Comparison of ENCODE assay signal across 34 mouse cellular contexts in the genomic region with DNA sequence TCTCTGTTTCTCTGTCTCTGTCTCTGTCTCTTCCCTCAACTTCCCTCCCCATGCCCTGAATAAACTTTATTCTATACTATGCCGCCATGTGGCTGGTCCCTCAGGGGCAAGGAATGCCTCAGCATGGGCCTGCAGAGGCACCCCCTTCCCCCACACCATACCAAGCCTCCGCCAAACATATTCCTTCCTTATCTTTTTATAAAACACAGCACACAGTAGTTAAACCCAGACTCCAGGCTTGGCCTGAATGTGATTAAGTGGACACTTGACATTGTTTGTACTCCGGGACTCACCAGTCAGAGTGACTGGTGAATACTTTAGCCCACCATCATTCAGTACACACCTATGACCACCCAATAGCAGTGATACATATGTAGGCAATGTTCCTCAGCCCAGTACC.
"Had no signal": no experiment of that assay in that cellular context is flagged by ENCODE, and none has a peak within 500 bp of the region (broad histone marks: within the 10 kb centered on the region; RNA-seq: fewer than 3 reads in every experiment).

No protein-coding gene starts in this region.

- H3K27ac ChIP-seq: heart, adult 2 months; heart, embryonic 10.5 days; heart, embryonic 15.5 days; hindbrain, embryonic 10.5 days; hindbrain, embryonic 12.5 days; hindbrain, embryonic 13.5 days; hindbrain, embryonic 14.5 days; hindbrain, embryonic 15.5 days; hindbrain, postnatal 0 days; intestine, embryonic 15.5 days; kidney, embryonic 15.5 days; kidney, postnatal 0 days; layer of hippocampus, adult 2 months; left cerebral cortex, adult 2 months had no signal

- H3K36me3 ChIP-seq: heart, embryonic 10.5 days; heart, embryonic 15.5 days; hindbrain, embryonic 10.5 days; hindbrain, embryonic 12.5 days; hindbrain, embryonic 13.5 days; hindbrain, embryonic 15.5 days; intestine, embryonic 15.5 days; kidney, embryonic 15.5 days had no signal

- H3K4me1 ChIP-seq: hindbrain, embryonic 10.5 days; hindbrain, embryonic 12.5 days had no signal

- H3K9me3 ChIP-seq: heart, embryonic 10.5 days; heart, embryonic 15.5 days; hindbrain, embryonic 10.5 days; hindbrain, embryonic 12.5 days; hindbrain, embryonic 13.5 days; hindbrain, embryonic 15.5 days; intestine, embryonic 15.5 days; kidney, embryonic 15.5 days had no signal

- ATAC-seq: hindbrain, embryonic 16.5 days; hindbrain, postnatal 0 days; inflammation-experienced regulatory T-cells, adult 6 months; intestine, embryonic 15.5 days; intestine, embryonic 16.5 days; intestine, postnatal 0 days had no signal

- H3K9ac ChIP-seq: heart, embryonic 15.5 days; hindbrain, embryonic 12.5 days; hindbrain, embryonic 13.5 days; hindbrain, embryonic 14.5 days; hindbrain, embryonic 15.5 days; intestine, embryonic 15.5 days; kidney, embryonic 15.5 days had no signal

- H3K4me2 ChIP-seq: heart, embryonic 11.5 days; heart, embryonic 15.5 days; hindbrain, embryonic 12.5 days; hindbrain, embryonic 13.5 days; hindbrain, embryonic 14.5 days; hindbrain, embryonic 15.5 days; intestine, embryonic 15.5 days; kidney, embryonic 15.5 days had no signal

- H3K27me3 ChIP-seq: heart, embryonic 15.5 days; hindbrain, embryonic 12.5 days; hindbrain, embryonic 13.5 days; hindbrain, embryonic 15.5 days; intestine, embryonic 15.5 days; kidney, embryonic 15.5 days had no signal

- DNase-seq: heart, adult 2 months; heart, postnatal 10 days; heart, postnatal 14 days; heart, postnatal 36 days; kidney, adult 11 months; kidney, adult 18-20 months; kidney, adult 2 months; kidney, adult 8-10 months; kidney, adult 9 months; kidney, postnatal 10 days; kidney, postnatal 14 days; kidney, postnatal 25 days; kidney, postnatal 36 days; kidney, postnatal 4 days; layer of hippocampus, adult 9-11 months; layer of hippocampus, postnatal 36 days had no signal

- H3K4me3 ChIP-seq: heart, adult 2 months; heart, embryonic 10.5 days; heart, embryonic 15.5 days; hindbrain, embryonic 10.5 days; hindbrain, embryonic 12.5 days; hindbrain, embryonic 13.5 days; hindbrain, embryonic 15.5 days; intestine, embryonic 15.5 days; kidney, embryonic 15.5 days; layer of hippocampus, adult 2 months; left cerebral cortex, adult 2 months had no signal
